22 mouse cellular contexts compared by ENCODE assay signal in genomic region chr13:54798740-54799139, GRCm38 (mm10). TPM values are rescaled to one million over a fixed set of nuclear protein-coding genes. Genes with fewer than 3 reads are reported as not detected.
A peak's percentile ranks its signal among the peaks of the same experiment; 100 is the strongest.
DNase-seq lines count a peak whose midpoint lies in the region; TF ChIP-seq lines count a peak whose summit lies in the region.
"Had no signal": no experiment of that assay in that cellular context is flagged by ENCODE, and none has a peak within 500 bp of the region (broad histone marks: within the 10 kb centered on the region; RNA-seq: fewer than 3 reads in every experiment).

No protein-coding gene starts in this region.

- intact Hi-C loops in left cerebral cortex, adult 2 months (cut with DNase I), result loop anchor here (1.0 to 5.0 kb wide), 4 partner anchors 150 to 380 kb away; partner anchors contain the start of gene Unc5a
- intact Hi-C loops in left cerebral cortex, postnatal 4 days (cut with DNase I), result loop anchor here (5.0 to 10.0 kb wide), 2 partner anchors 84 to 379 kb away; no protein-coding TSS in a partner anchor
- intact Hi-C loops in left cerebral cortex, postnatal 14 days (cut with DNase I), result loop anchor here (2.0 to 10.0 kb wide), 4 partner anchors 81 to 516 kb away; no protein-coding TSS in a partner anchor

- no peak overlapping the region for H3K4me3 ChIP-seq in left cerebral cortex, adult 2 months
- H3K4me3 ChIP-seq: embryonic facial prominence, embryonic 10.5 days; forebrain, embryonic 15.5 days; intestine, embryonic 15.5 days; kidney, embryonic 15.5 days; megakaryocyte, embryonic 14.5 days; neural tube, embryonic 12.5 days had no signal

- DNase-seq in cerebellum, adult 9-11 months, result peak; percentile 32
- DNase-seq in cerebellum, adult 11 months, result no peak
- DNase-seq in left cerebral cortex, adult 2 months (ENCODE audit: extremely low spot score in 1 of 2, low spot score in 2 of 2), result peak; percentile 62 to 72
- no peak for DNase-seq in left cerebral cortex, postnatal 4 days
- DNase-seq in left cerebral cortex, postnatal 14 days (ENCODE audit: low spot score in 2 of 2), result peak; percentile 52 to 85
- peak; percentile 46 for DNase-seq in telencephalon, adult 2 months (ENCODE audit: low read depth, low spot score)
- DNase-seq in kidney, postnatal 10 days, result no peak
- DNase-seq in thymus, adult 18-20 months, result no peak
- DNase-seq: adrenal gland, adult 2 months; cerebellum, adult 11-12 months; gastrocnemius, postnatal 25 days; heart, postnatal 10 days; lung, postnatal 14 days had no signal

- no peak for TF ChIP-seq CTCF in left cerebral cortex, adult 2 months (IDR thresholded peaks at IDR 0.05)

- H3K27ac ChIP-seq in left cerebral cortex, adult 2 months, result peak overlapping the region; percentile 84
- H3K27ac ChIP-seq: embryonic facial prominence, embryonic 10.5 days; forebrain, embryonic 15.5 days; hindbrain, embryonic 14.5 days; intestine, embryonic 15.5 days; kidney, embryonic 15.5 days; neural tube, embryonic 12.5 days had no signal

RNA-seq across cellular contexts. Expression of gene Tspan17, which starts 9.6 kb away (rescaled TPM):
- 10 to 100 TPM; 91.7 to 95.3 TPM for total RNA-seq in left cerebral cortex, adult 2 months (2021)
- 10 to 100 TPM; 41.2 to 63.8 TPM for total RNA-seq in left cerebral cortex, postnatal 4 days (2021)
- 10 to 100 TPM; 58.2 to 63.1 TPM for total RNA-seq in left cerebral cortex, postnatal 14 days (2021)

RNA-seq across cellular contexts. Expression of gene Eif4e1b, which starts 14.9 kb away (rescaled TPM):
- total RNA-seq in left cerebral cortex, adult 2 months (2021), result not detected
- total RNA-seq in left cerebral cortex, postnatal 4 days (2021), result not detected
- not detected for total RNA-seq in left cerebral cortex, postnatal 14 days (2021)
- total RNA-seq: adrenal gland, adult 2 months; gastrocnemius, postnatal 25 days; heart, postnatal 10 days; layer of hippocampus, postnatal 25 days had no signal

RNA-seq across cellular contexts. Expression of gene Sncb, which starts 32.3 kb away (rescaled TPM):
- total RNA-seq in left cerebral cortex, adult 2 months (2021), result 100 to 1,000 TPM; 869 to 881 TPM
- 100 to 1,000 TPM; 331 to 383 TPM for total RNA-seq in left cerebral cortex, postnatal 4 days (2021)
- 100 to 1,000 TPM; 873 to 922 TPM for total RNA-seq in left cerebral cortex, postnatal 14 days (2021)
- total RNA-seq: G1E; gastrocnemius, postnatal 25 days; heart, postnatal 10 days had no signal

RNA-seq across cellular contexts. Expression of gene Gprin1, which starts 49.1 kb away (rescaled TPM):
- total RNA-seq in left cerebral cortex, adult 2 months (2021), result 100 to 1,000 TPM; 128 to 130 TPM
- 100 to 1,000 TPM; 277 to 278 TPM for total RNA-seq in left cerebral cortex, postnatal 4 days (2021)
- total RNA-seq in left cerebral cortex, postnatal 14 days (2021), result 100 to 1,000 TPM; 151 to 168 TPM
- total RNA-seq: gastrocnemius, postnatal 25 days had no signal

Comparison
In these comparisons a context has a peak if more than half of its experiments do, and no peak if none do; other contexts are left out.
1. DNase-seq: peak in cerebellum, adult 9-11 months (single experiment), left cerebral cortex, adult 2 months (2 of 2), left cerebral cortex, postnatal 14 days (2 of 2) and telencephalon, adult 2 months (single experiment); none in cerebellum, adult 11 months (single experiment), left cerebral cortex, postnatal 4 days (single experiment), kidney, postnatal 10 days (single experiment) and thymus, adult 18-20 months (0 of 2).